Mouse (Mus musculus) heart, postnatal 25 days (tissue): ENCODE results near the gene Aktip. TPM values are rescaled to one million over a fixed set of nuclear protein-coding genes. Genes with fewer than 3 reads are reported as not detected.

Source experiments
- DNase-seq: peaks from one replicate; pipeline ENCODE4 v3.0.0; 2022; ENCODE audit warnings: low spot score
- intact Hi-C: fragments of 180-260 bp; cut with DNase I; formaldehyde crosslinking; loops from one replicate; pipeline ENCODE4 v1.15.1; 2025
- total RNA-seq, 2 experiments: library from RNA; stranded (reverse); gene quantifications; 2 replicates each; pipeline ENCODE4 v1.2.3; 2021

The Aktip gene
- total RNA-seq: 10 to 100 TPM; 50.4 to 52.5 TPM

GRCm38 (mm10) chr8:91199876-91200275, at the start of gene Aktip:
Aktip (minus strand) TSS chr8:91199976.
- intact Hi-C loops: loop anchor here (10.0 kb wide), 3 partner anchors 285 to 1515 kb away; no protein-coding TSS in a partner anchor
- no peak for DNase-seq

- DNase-seq: no peak
- intact Hi-C loops: no loop called here
These were observed 46.2 kb upstream of the Aktip start for GRCm38 (mm10) chr8:91245821-91246454.

- DNase-seq: no peak
- intact Hi-C loops: no loop called here
These were observed 42.9 kb upstream of the Aktip start for GRCm38 (mm10) chr8:91242721-91243120.

GRCm38 (mm10) chr8:91241873-91242519, 42.2 kb upstream of the Aktip start:
- DNase-seq: no peak
- intact Hi-C loops: no loop called here

- no peak for DNase-seq
- intact Hi-C loops: no loop called here
These were observed 41.6 kb upstream of the Aktip start for GRCm38 (mm10) chr8:91241371-91241770.

- no peak for DNase-seq
- intact Hi-C loops: no loop called here
These were observed 37.4 kb upstream of the Aktip start for GRCm38 (mm10) chr8:91237191-91237590.

GRCm38 (mm10) chr8:91234097-91234496, 34.3 kb upstream of the Aktip start:
- intact Hi-C loops: no loop called here
- no peak for DNase-seq

GRCm38 (mm10) chr8:91227421-91227841, 27.7 kb upstream of the Aktip start:
- no peak for DNase-seq
- intact Hi-C loops: no loop called here

GRCm38 (mm10) chr8:91224227-91224626, 24.5 kb upstream of the Aktip start:
- intact Hi-C loops: no loop called here
- DNase-seq: no peak

- intact Hi-C loops: no loop called here
- no peak for DNase-seq
These were observed 22.1 kb upstream of the Aktip start for GRCm38 (mm10) chr8:91221841-91222240.

GRCm38 (mm10) chr8:91218271-91218670, 18.5 kb upstream of the Aktip start:
- no peak for DNase-seq
- intact Hi-C loops: no loop called here

GRCm38 (mm10) chr8:91217062-91217905, 17.5 kb upstream of the Aktip start:
- DNase-seq: no peak
- intact Hi-C loops: no loop called here

- DNase-seq: no peak
- intact Hi-C loops: no loop called here
These were observed 14.5 kb upstream of the Aktip start for GRCm38 (mm10) chr8:91214287-91214686.

GRCm38 (mm10) chr8:91212948-91213347, 13.2 kb upstream of the Aktip start:
- no peak for DNase-seq
- intact Hi-C loops: no loop called here

GRCm38 (mm10) chr8:91209658-91210057, 9.9 kb upstream of the Aktip start:
- intact Hi-C loops: no loop called here
- DNase-seq: no peak

GRCm38 (mm10) chr8:91207676-91208075, 7.9 kb upstream of the Aktip start:
- intact Hi-C loops: no loop called here
- DNase-seq: no peak

GRCm38 (mm10) chr8:91205897-91206296, 6.1 kb upstream of the Aktip start:
- no peak for DNase-seq
- intact Hi-C loops: no loop called here

- intact Hi-C loops: no loop called here
- DNase-seq: no peak
These were observed 1.4 kb upstream of the Aktip start for GRCm38 (mm10) chr8:91201184-91201583.

- no peak for DNase-seq
- intact Hi-C loops: loop anchor here (10.0 kb wide), 3 partner anchors 287 to 1517 kb away; no protein-coding TSS in a partner anchor
These were observed 1.7 kb downstream of the Aktip start for GRCm38 (mm10) chr8:91198036-91198435.

GRCm38 (mm10) chr8:91197233-91197632, 2.5 kb downstream of the Aktip start:
- no peak for DNase-seq
- intact Hi-C loops: loop anchor here (10.0 kb wide), 3 partner anchors 288 to 1518 kb away; no protein-coding TSS in a partner anchor

- DNase-seq: no peak
- intact Hi-C loops: loop anchor here (10.0 kb wide), 3 partner anchors 288 to 1518 kb away; no protein-coding TSS in a partner anchor
These were observed 3.1 kb downstream of the Aktip start for GRCm38 (mm10) chr8:91196661-91197060.
